Mouse (Mus musculus) CH12.LX (cell line): ENCODE data around the gene Pithd1. TPM values are rescaled to one million over a fixed set of nuclear protein-coding genes. Genes with fewer than 3 reads are reported as not detected.

Experiments used
- DNase-seq: peaks from one replicate; pipeline ENCODE4 v3.0.0-alpha.2; 2013; ENCODE audit errors: extremely low read depth
- H3K27ac ChIP-seq: 2 replicates; pipeline ENCODE4 v1.5.1; 2012; ENCODE audit warnings: low read depth, mild to moderate bottlenecking, control low read depth, moderate library complexity; ENCODE audit not compliant: insufficient read depth
- H3K27me3 ChIP-seq: replicated peaks from 2 replicates; pipeline ENCODE3; 2012; ENCODE audit warnings: inconsistent platforms
- H3K36me3 ChIP-seq, 2 experiments: replicated peaks in 1 of 2; 2 replicates each; pipeline versions ENCODE3 to v1.6.1; 2012; ENCODE audit warnings: inconsistent platforms in 1 of 2, low read length in 1 of 2, mild to moderate bottlenecking in 1 of 2, mixed read lengths in 1 of 2, moderate library complexity in 1 of 2; ENCODE audit not compliant: control insufficient read depth in 1 of 2, insufficient read depth in 1 of 2
- H3K4me1 ChIP-seq, 2 experiments: 2 replicates each; pipeline ENCODE4 v1.6.1; 2012; ENCODE audit warnings: inconsistent platforms in 1 of 2, moderate library complexity in 1 of 2; ENCODE audit not compliant: insufficient read depth in 2 of 2, control insufficient read depth in 1 of 2
- H3K4me2 ChIP-seq: 2 replicates; pipeline ENCODE4 v1.6.1; 2012; ENCODE audit warnings: low read depth, mild to moderate bottlenecking, control low read depth; ENCODE audit not compliant: poor library complexity, insufficient read depth, severe bottlenecking
- H3K4me3 ChIP-seq, 3 experiments: fragments of 150-350 bp in 1 of 3; sonication (generic) in 1 of 3; replicated peaks in 1 of 3; 2 replicates each; pipeline versions ENCODE3 to v1.5.1; 2011 to 2012; ENCODE audit warnings: low read depth in 2 of 3, low read length in 2 of 3, mild to moderate bottlenecking in 2 of 3, moderate library complexity in 2 of 3, control low read depth in 1 of 3, improper control_type of control experiment in 1 of 3, inconsistent platforms in 1 of 3, mixed read lengths in 1 of 3; ENCODE audit not compliant: poor library complexity in 1 of 3
- H3K79me2 ChIP-seq: replicated peaks from 2 replicates; pipeline ENCODE4 v1.6.1; 2012; ENCODE audit warnings: mild to moderate bottlenecking, moderate library complexity; ENCODE audit not compliant: control insufficient read depth, poor library complexity, insufficient read depth, severe bottlenecking; ENCODE audit errors: extremely low read depth
- H3K9ac ChIP-seq: 2 replicates; pipeline ENCODE4 v1.6.1; 2012; ENCODE audit warnings: low read depth, mild to moderate bottlenecking, control low read depth, moderate library complexity; ENCODE audit not compliant: insufficient read depth
- H3K9me3 ChIP-seq: replicated peaks from 2 replicates; pipeline ENCODE3; 2012; ENCODE audit warnings: low read length, inconsistent platforms, mixed read lengths
- CHD1 ChIP-seq: IDR thresholded peaks from 2 replicates; pipeline ENCODE4 v1.6.1; 2012; ENCODE audit warnings: low read depth, low read length, improper control_type of control experiment, inconsistent platforms
- E2F4 ChIP-seq: IDR thresholded peaks from 2 replicates; pipeline ENCODE4 v1.6.1; 2011; ENCODE audit warnings: low read depth, low read length, improper control_type of control experiment; ENCODE audit not compliant: insufficient replicate concordance
- GABPA ChIP-seq: IDR thresholded peaks from 2 replicates; pipeline ENCODE4 v1.6.1; 2012; ENCODE audit warnings: low read depth, low read length, improper control_type of control experiment, inconsistent platforms; ENCODE audit not compliant: insufficient replicate concordance
- HCFC1 ChIP-seq: IDR thresholded peaks from 2 replicates; pipeline ENCODE4 v1.6.1; 2012; ENCODE audit warnings: low read depth, mild to moderate bottlenecking, inconsistent platforms, low read length, improper control_type of control experiment
- IRF4 ChIP-seq: IDR thresholded peaks from 2 replicates; pipeline ENCODE4 v1.6.1; 2014; ENCODE audit warnings: low read depth, mild to moderate bottlenecking, inconsistent platforms, low read length, improper control_type of control experiment
- JUN ChIP-seq: IDR thresholded peaks from 2 replicates; pipeline ENCODE4 v1.6.1; 2011; ENCODE audit warnings: low read depth, mild to moderate bottlenecking, low read length, improper control_type of control experiment, moderate library complexity; ENCODE audit not compliant: insufficient read depth
- KAT2A ChIP-seq: IDR thresholded peaks from 2 replicates; pipeline ENCODE4 v1.6.1; 2012; ENCODE audit warnings: low read length, improper control_type of control experiment, inconsistent platforms; ENCODE audit not compliant: insufficient replicate concordance
- MAFK ChIP-seq: IDR thresholded peaks from 2 replicates; pipeline ENCODE4 v1.6.1; 2011; ENCODE audit warnings: low read length, improper control_type of control experiment; ENCODE audit not compliant: insufficient replicate concordance
- MXI1 ChIP-seq: IDR thresholded peaks from 2 replicates; pipeline ENCODE4 v1.6.1; 2011; ENCODE audit warnings: mild to moderate bottlenecking, low read depth, low read length, improper control_type of control experiment
- MYC ChIP-seq: IDR thresholded peaks from 2 replicates; pipeline ENCODE4 v1.6.1; 2011; ENCODE audit warnings: low read depth, mild to moderate bottlenecking, improper control_type of control experiment, low read length
- NELFE ChIP-seq: IDR thresholded peaks from 2 replicates; pipeline ENCODE4 v1.6.1; 2011; ENCODE audit warnings: low read depth, low read length, improper control_type of control experiment
- NRF1 ChIP-seq: IDR thresholded peaks from 2 replicates; pipeline ENCODE4 v1.6.1; 2014; ENCODE audit warnings: low read depth, mild to moderate bottlenecking, inconsistent platforms, low read length, improper control_type of control experiment, moderate library complexity
- PAX5 ChIP-seq: IDR thresholded peaks from 2 replicates; pipeline ENCODE4 v1.6.1; 2012; ENCODE audit warnings: low read length, inconsistent platforms, mixed read lengths
- POLR2AphosphoS2 ChIP-seq: IDR thresholded peaks from 2 replicates; pipeline ENCODE4 v1.6.1; 2011; ENCODE audit warnings: low read depth, low read length, improper control_type of control experiment
- RAD21 ChIP-seq: IDR thresholded peaks from 2 replicates; pipeline ENCODE4 v1.6.1; 2011; ENCODE audit warnings: low read depth, mild to moderate bottlenecking, low read length, improper control_type of control experiment, moderate library complexity
- RCOR1 ChIP-seq: conservative IDR thresholded peaks from 2 replicates; pipeline ENCODE4 v1.6.1; 2012; ENCODE audit warnings: low read depth, mild to moderate bottlenecking, inconsistent platforms, low read length, improper control_type of control experiment
- UBTF ChIP-seq: IDR thresholded peaks from 2 replicates; pipeline ENCODE4 v1.6.1; 2012; ENCODE audit warnings: low read depth, mild to moderate bottlenecking, inconsistent platforms, low read length, improper control_type of control experiment, moderate library complexity
- USF2 ChIP-seq: conservative IDR thresholded peaks from 2 replicates; pipeline ENCODE4 v1.6.1; 2011; ENCODE audit warnings: low read depth, low read length, improper control_type of control experiment
- ZNF384 ChIP-seq: IDR thresholded peaks from 2 replicates; pipeline ENCODE4 v1.6.1; 2012; ENCODE audit warnings: low read depth, low read length, improper control_type of control experiment, inconsistent platforms
- dilution Hi-C: fragments of 300-500 bp; cut with MboI; formaldehyde crosslinking; loops from 2 replicates; pipeline ENCODE4 v1.14.3; 2020; ENCODE audit warnings: low sequenced_read_pairs; ENCODE audit not compliant: extremely low pct_unique_long_range_greater_than_20kb, extremely low pct_ligation_motif_present
- in situ Hi-C: fragments of 300-500 bp; cut with MboI; formaldehyde crosslinking; loops from 3 replicates; pipeline ENCODE4 v1.14.3; 2019; ENCODE audit warnings: low sequenced_read_pairs, low pct_ligation_motif_present, low pct_unique_long_range_greater_than_20kb, mixed read lengths
- polyA plus RNA-seq: library from polyadenylated mRNA; unstranded; fragments of >175 nt; gene quantifications from 2 replicates; pipeline ENCODE4 v1.2.1, GENCODE M21; 2012; ENCODE audit warnings: low read depth; ENCODE audit not compliant: insufficient read length
- total RNA-seq, 2 experiments: library from RNA; depleted of rRNA; stranded (reverse); fragments of 300-350 nt in 1 of 2; fragments of >200 nt in 1 of 2; gene quantifications; 2 replicates each; pipeline ENCODE4 v1.2.3; 2012 to 2014

The Pithd1 gene
- total and polyA plus RNA-seq, 3 experiments = 53.2 to 87.5 (median 53.2) TPM

DNA sequence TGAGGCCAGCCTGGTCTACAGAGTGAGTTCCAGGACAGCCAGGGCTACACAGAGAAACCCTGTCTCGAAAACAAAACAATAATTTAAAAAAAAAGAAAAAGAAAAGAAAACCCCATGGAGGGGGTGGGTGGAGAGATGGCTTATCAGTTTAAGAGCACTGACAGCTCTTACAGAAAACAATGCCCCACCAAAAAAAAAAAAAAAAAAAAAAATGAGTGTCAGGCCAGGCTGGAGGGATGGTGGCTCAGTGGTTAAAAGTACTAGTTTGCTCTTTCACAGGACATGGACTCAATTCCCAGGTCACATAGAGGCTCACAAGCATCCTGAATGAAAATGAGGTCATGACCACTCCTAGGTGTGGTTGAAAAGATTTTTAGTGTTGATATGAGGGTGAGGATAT is 46.2 kb upstream of the Pithd1 start:
- Histone ChIP-seq H3K4me1 (peaks cover 14 to 56% of the 10 kb centered on the region in 2 experiments), H3K27me3 (no peaks in the 10 kb centered on the region)
- in situ Hi-C loops = loop anchor here (5.0 kb wide), 1 partner anchor 46 kb away; the partner anchor contains the start of gene Pithd1
- TF ChIP-seq HCFC1 (no peak), USF2 (no peak), ZNF384 (no peak), E2F4 (no peak), NRF1 (no peak), MXI1 (no peak), RAD21 (no peak), KAT2A (no peak), IRF4 (no peak), MYC (no peak), RCOR1 (no peak), NELFE (no peak), CHD1 (no peak), GABPA (no peak), PAX5 (no peak), JUN (no peak), POLR2AphosphoS2 (no peak), UBTF (no peak), MAFK (no peak)
- TF ChIP-seq, all 38 proteins: peak for 0
- Histone ChIP-seq H3K9ac (no peak overlapping the region), H3K4me2 (no peak overlapping the region), H3K36me3 (no peaks in the 10 kb centered on the region), H3K27ac (no peak overlapping the region), H3K79me2 (no peaks in the 10 kb centered on the region), H3K9me3 (peaks cover 9% of the 10 kb centered on the region), H3K4me3 (no peak overlapping the region)
- dilution Hi-C loops = no loop called here
- no peak for DNase-seq
